Mouse (Mus musculus): ENCODE results near the gene Ptger3.

Gene Ptger3

GRCm38 (mm10) chr3:157597837-157598379, 31.2 kb downstream of the Ptger3 start:
- DNase-seq: no peak

GRCm38 (mm10) chr3:157604684-157605410, 38.2 kb downstream of the Ptger3 start:
- DNase-seq: no peak

DNA sequence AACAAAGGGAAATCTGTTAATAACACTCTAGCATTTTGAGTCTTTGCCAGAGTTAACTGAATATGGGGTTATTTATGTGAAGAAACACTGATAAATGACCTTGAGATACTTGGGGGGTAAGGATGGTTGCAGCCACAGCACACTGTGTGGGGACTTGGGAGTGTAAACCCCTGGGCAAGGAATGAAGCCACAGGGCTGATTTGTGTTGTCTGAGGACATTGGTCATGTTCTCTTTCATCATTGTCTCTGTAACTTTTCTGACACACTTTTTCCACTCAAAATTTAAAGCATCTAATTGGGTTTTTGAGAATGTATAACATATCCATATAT, 38.7 kb downstream of the Ptger3 start:
- DNase-seq: no peak

DNA sequence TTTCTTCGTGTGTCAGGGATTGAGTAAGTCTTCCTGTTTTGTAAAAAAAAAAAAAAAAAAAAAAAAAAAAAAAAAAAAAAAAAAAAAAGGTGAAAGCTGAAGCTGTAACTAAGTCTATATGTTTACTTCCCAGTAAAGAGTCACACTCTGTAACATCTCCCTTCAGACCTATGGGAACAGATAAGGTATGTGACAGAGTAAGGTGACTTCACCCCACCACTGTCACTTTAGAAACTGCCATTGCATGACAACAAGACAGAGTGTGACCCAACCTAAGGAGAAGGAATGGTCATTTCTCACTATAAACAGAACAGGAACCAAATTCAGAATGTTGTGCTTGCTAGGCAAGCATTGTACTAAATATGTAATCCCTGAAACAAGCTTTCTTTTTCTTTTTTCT, 46.9 kb downstream of the Ptger3 start:
- no peak for DNase-seq

- DNase-seq: no peak
Observed at GRCm38 (mm10) chr3:157616949-157617348, 50.3 kb downstream of the Ptger3 start.

- DNase-seq: no peak
Observed at GRCm38 (mm10) chr3:157627407-157627806, 60.7 kb downstream of the Ptger3 start.

GRCm38 (mm10) chr3:157630671-157631070, 64.0 kb downstream of the Ptger3 start:
- no peak for DNase-seq

GRCm38 (mm10) chr3:157631383-157631782, 64.7 kb downstream of the Ptger3 start:
- DNase-seq: no peak

DNA sequence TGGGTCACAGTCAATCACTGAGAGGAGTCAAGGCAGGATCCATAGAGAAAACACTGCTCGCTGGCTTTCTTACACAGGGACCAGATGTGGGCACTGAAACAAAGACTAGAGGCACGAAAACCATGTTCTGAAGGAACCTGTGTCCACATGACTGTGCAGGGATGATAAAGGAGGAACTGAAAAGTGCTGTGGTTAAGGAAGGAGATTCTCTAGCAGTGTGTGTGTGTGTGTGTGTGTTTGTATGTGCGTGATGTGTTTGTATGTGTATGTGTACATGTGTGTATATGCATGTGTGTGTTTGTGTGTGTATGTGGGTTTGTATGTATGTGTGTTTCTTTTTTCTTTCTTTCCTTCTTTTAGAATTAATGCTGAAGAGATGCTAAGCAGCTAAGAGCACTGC, 67.7 kb downstream of the Ptger3 start:
- DNase-seq: no peak

DNA sequence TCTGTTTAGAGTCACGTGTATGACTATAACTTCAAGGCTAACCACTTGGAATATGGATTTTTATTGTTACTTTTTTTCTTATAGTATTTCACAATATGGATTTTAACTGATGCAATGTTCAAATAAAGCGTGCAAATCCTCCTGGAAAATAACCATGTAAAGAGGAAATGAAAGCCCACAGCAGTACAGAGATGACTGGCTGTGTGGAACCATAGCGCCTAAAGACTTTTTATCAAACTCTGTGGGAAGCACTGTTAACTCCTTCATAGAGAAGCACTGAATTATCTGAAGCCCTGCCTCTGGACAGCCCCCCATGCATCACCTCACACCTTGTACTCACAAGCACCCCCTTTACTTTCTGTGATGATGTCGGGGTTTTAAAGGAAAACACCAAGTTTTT, 69.0 kb downstream of the Ptger3 start:
- DNase-seq: no peak

DNA sequence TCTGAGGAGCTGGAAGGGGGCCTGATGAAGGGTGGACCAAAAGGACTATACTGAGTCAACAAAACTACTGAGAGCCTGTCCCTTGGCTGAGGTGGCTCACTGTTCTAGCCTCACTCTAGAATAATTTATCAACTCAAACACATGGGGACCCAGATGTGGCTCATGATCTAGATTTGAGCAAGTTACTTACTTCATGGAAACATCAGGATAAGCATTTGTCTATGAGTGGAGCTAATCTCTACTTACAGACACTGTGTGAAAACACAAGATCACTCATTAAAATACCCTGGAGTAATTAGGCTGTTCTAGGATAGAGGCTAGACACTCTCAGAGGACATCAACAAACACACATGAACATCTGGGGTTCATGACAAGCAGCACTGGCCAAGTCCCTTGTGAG, 70.2 kb downstream of the Ptger3 start:
- no peak for DNase-seq

DNA sequence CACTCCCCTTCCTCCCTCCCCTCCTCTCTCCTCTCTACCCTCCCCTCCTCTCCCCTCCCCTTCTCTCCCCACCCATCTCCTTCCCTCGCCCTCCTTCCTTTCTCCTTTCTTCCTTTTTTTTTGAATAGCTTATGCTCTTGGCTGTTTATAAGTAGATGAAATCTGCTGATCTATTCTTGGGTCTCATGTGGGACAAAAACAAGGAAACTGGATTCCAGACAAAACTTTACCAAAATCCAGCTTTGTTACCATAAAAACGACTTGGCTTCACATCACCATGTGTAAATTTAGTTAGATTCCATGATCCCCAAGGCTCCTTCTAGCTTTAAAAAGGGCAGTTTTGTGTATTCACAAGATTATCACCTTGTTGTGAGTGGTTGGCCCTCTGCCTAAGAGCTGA, 70.6 kb downstream of the Ptger3 start:
- DNase-seq: no peak

- DNase-seq: no peak
Observed at GRCm38 (mm10) chr3:157641634-157642033, 74.9 kb downstream of the Ptger3 start.

GRCm38 (mm10) chr3:157661622-157662021, 94.9 kb downstream of the Ptger3 start:
- no peak for DNase-seq

DNA sequence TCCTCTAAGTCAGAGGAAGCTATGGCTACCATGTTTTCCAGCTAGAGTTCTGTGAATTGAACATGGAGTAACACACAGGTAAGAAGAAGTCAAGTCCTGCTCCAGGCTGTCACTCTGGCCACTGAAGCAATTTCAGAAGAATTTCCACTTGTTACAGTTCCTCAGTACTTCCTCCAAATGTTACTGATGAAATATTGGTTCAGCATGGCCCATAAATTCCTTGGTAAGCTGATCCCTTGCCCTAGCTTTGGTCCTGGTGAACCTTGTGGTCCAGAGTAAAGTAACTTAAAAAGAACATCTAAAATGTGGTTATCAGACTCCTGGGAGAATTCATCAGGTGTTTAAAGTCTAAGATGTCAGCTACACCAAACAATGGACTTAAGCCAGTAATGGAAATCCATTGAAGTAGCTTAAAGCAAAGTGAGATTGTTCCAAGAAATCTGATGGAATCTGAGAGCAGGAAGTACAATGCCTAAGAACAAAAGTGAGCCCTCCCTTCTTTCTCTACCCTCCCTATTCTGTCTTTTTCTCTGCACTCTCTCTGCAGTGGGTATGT, 97.9 kb downstream of the Ptger3 start:
- no peak for DNase-seq

- no peak for DNase-seq
Observed at GRCm38 (mm10) chr3:157665471-157665870, 98.8 kb downstream of the Ptger3 start.

- no peak for DNase-seq
Observed at GRCm38 (mm10) chr3:157666142-157666541, 99.5 kb downstream of the Ptger3 start.

GRCm38 (mm10) chr3:157686105-157686504, 119.4 kb downstream of the Ptger3 start:
- DNase-seq: no peak

GRCm38 (mm10) chr3:157688419-157689162, 121.9 kb downstream of the Ptger3 start:
- DNase-seq: no peak
